Mouse (Mus musculus): ENCODE data around the gene Dctd. TPM values are rescaled to one million over a fixed set of nuclear protein-coding genes. Genes with fewer than 3 reads are reported as not detected.
"Not testable (repeated sequence)": the region's sequence is repeated elsewhere in the genome, so short reads cannot be mapped to it uniquely, and the experiment has no call there.

Gene Dctd
- total RNA-seq, 2 experiments from 2014 or later = 6.3 to 6.9 TPM

- DNase-seq (ENCODE audit: low spot score in 2 of 2) = no peak
Observed at GRCm38 (mm10) chr8:48141023-48141422, 42.1 kb downstream of the Dctd start.

GRCm38 (mm10) chr8:48145766-48146165, 46.9 kb downstream of the Dctd start:
- DNase-seq (ENCODE audit: low spot score in 2 of 2) = no peak

- DNase-seq (ENCODE audit: low spot score in 2 of 2) = peak; percentile 21 to 71
Observed at GRCm38 (mm10) chr8:48146449-48146848, 47.6 kb downstream of the Dctd start.

GRCm38 (mm10) chr8:48152062-48152738, 53.3 kb downstream of the Dctd start:
- DNase-seq (ENCODE audit: low spot score in 2 of 2) = no peak

DNA sequence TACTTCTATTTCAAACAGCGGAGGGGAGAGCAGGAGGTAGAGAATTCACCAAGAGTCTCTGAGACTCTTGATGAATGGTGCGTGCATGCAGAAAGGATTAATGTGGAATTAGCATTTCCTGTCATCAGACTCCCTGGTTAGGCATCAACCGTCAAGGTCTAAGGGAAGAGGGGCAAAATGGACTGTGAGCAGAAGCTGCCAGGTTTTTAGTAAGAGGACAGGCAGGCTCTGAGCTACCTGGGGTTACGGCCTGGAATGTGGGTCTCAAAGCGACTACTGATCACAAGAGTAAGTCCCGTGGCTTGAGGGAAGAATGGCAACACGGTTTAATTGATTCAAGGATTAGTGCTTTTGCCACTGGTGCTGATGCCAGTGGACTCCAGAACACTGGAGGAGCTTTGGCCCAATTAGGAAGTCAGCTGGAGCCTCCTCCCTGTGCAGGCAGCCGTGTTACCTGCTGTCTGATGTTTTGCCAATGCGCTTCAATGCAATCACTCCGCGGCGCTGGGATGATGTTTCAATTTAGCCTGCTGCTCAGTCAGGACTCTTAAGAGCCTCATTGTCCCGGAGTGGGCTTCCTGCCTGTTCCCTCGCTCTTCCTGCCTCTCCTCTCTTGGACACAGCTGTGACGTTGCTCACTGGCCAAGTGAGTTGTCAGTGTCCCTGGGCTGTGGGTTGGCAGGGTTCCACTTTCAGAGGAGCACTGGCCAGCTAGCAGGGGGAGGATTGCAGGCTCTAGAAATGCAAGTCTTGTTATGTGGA, 54.6 kb downstream of the Dctd start:
- DNase-seq (ENCODE audit: low spot score in 2 of 2) = peak; percentile 29 to 53

- no peak for DNase-seq (ENCODE audit: low spot score in 2 of 2)
Observed at GRCm38 (mm10) chr8:48157718-48158117, 58.8 kb downstream of the Dctd start.

DNA sequence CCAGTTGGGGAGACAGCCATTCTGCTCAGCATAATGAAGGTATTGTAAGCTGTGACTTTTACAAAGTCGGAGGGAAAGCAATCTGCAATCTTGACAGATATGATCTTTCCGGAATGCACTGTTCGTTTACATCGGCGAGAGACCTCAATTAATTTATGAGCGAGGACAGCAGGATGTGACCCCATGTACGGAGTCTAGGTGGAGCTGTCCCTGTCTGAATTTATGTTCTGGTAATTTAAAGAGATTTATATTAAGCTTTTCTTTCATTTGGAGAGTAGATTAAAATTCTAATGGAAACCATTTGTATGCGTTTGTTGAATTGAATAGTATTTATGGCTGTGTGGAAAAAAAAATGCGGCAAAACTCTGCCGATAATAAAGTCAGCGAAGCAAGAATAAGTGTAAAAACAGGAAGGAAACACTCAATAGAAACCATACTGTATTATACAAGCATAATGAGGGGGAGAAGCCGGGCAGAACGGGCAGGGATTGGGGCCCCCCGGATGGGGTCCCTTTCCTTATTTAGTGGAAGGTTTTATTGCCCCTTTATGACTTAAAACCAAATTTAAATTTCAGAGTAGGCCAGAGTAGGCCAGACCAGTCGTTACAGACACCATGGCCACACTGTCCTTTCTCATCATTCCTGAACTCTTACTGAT, 59.8 kb downstream of the Dctd start:
- DNase-seq (ENCODE audit: low spot score in 2 of 2) = no peak

DNA sequence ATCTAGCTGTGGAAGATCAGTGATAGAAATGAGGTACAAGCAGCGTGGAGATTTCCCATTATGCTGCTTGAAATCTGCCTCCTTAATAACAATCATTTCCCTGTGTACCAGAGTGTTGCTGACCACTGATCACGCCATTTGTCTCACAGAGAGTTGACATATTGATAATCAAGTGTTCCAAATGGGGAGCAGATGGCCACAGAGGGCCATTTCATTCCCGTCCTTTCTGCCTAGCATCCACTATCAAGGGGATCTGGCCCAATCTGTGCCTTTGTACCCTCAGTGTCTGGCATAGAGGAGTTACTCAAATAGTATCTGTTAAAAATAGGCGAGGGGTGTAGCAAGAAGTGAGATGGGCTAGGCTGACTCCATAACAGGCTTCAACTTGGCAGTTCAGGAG, 78.5 kb downstream of the Dctd start:
- no peak for DNase-seq (ENCODE audit: low spot score in 2 of 2)

DNA sequence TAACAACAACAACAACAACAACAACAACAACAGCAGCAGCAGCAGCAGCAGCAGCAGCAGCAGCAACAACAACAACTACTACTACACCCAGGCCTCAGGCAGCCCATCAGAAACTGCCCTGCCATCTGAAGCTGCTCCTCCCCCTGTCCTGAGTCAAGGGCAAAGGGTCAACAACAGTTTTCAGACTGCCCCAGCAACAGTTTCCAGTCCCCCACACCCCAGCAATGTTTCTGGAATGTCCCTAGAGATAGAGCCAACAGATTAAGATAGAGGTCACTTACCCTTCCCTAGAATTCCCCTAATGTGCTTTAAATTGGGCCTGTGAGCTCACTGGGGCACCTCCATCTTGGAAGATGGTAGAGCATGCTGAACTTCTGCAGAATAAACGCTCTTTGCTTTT, 79.0 kb downstream of the Dctd start:
- no peak for DNase-seq (ENCODE audit: low spot score in 2 of 2)

GRCm38 (mm10) chr8:48178993-48179392, 80.1 kb downstream of the Dctd start:
- no peak for DNase-seq (ENCODE audit: low spot score in 2 of 2)

GRCm38 (mm10) chr8:48180146-48180545, 81.3 kb downstream of the Dctd start:
- DNase-seq (ENCODE audit: low spot score in 2 of 2) = not testable (repeated sequence)

GRCm38 (mm10) chr8:48181000-48181399, 82.1 kb downstream of the Dctd start:
- no peak for DNase-seq (ENCODE audit: low spot score in 2 of 2)

- peak in 1 of 2 experiments; percentile 9 for DNase-seq (ENCODE audit: low spot score in 2 of 2)
Observed at GRCm38 (mm10) chr8:48183758-48184157, 84.9 kb downstream of the Dctd start.

- no peak for DNase-seq (ENCODE audit: low spot score in 2 of 2)
Observed at GRCm38 (mm10) chr8:48188586-48188985, 89.7 kb downstream of the Dctd start.

- DNase-seq (ENCODE audit: low spot score in 2 of 2) = no peak
Observed at GRCm38 (mm10) chr8:48195971-48196370, 97.1 kb downstream of the Dctd start.

GRCm38 (mm10) chr8:48199171-48199570, 100.3 kb downstream of the Dctd start:
- no peak for DNase-seq (ENCODE audit: low spot score in 2 of 2)

DNA sequence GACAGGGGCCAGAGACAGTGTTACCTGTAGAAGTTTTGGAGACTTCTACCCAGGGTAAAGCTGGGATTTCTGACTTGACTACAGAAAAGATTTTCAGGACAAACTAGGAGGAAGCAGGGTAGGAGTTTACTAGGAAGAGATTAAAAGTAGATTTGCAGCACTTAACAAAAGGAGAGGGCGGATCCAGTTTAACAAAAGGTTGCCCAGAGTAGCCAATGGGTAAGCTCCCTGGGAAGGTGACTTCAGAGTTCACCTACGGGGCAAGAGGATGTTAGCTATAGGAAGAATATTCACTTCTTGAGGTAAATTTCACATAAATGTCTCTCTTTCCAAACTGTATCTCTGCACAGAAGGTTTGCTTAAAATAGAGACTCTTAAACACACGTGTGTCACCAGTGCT, 103.7 kb downstream of the Dctd start:
- no peak for DNase-seq (ENCODE audit: low spot score in 2 of 2)

Other genes with a start within 250 kb of the Dctd start
- 10 to 100 TPM; 25.6 to 25.9 TPM for gene Wwc2, start 108.2 kb upstream of the Dctd start, total RNA-seq (2021)

All from layer of hippocampus, adult 18-20 months (tissue).